Mouse (Mus musculus): ENCODE results near the gene Os9.

GRCm38 (mm10) chr10:127056490-127056889 is 64.4 kb downstream of the Os9 start:
- no peak for TF ChIP-seq CTCF (IDR thresholded peaks at IDR 0.05; ENCODE audit: control insufficient read depth, insufficient read depth, insufficient replicate concordance, low read depth, low read length)
- TF ChIP-seq POLR2A (IDR thresholded peaks at IDR 0.05; ENCODE audit: control insufficient read depth, low read depth, low read length) = no peak

All from testis, adult 2 months (tissue).